Mouse (Mus musculus) brain, embryonic 14.5 days (tissue): Measurements from ENCODE around the gene Coq2.

Source experiments
- CTCF ChIP-seq: fragments of 200-500 bp; IDR thresholded peaks from 2 replicates; pipeline ENCODE4 v1.5.1; 2012; ENCODE audit warnings: inconsistent platforms, mild to moderate bottlenecking, moderate library complexity, borderline replicate concordance; ENCODE audit not compliant: insufficient read depth, insufficient read length; ENCODE audit errors: extremely low read depth
- POLR2A ChIP-seq: fragments of 200-500 bp; IDR thresholded peaks from 2 replicates; pipeline ENCODE4 v1.6.1; 2012; ENCODE audit warnings: mild to moderate bottlenecking, inconsistent platforms, borderline replicate concordance; ENCODE audit not compliant: poor library complexity, insufficient read depth, insufficient read length, severe bottlenecking; ENCODE audit errors: extremely low read depth

DNA sequence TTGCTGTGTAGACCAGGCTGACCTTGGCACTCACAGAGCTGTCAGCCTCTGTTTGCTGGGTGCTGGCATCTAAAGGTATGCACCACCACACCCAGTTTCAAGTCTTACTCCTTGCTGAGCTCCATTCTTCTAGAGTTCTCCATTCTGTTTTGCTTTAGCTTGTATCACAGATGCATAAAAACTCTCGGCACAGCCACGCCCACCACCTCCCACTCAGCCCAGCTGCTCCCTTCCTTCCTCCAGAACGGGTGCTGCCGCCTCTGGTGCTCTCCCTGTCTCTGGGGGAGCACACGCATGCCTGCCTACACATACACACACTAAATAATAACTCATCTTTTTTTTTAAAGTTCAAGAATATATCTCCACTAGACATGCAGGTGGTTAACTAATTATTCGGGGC lies 16.5 kb downstream of the Coq2 start:
- TF ChIP-seq CTCF, result no peak
- no peak for TF ChIP-seq POLR2A
